10 mouse cellular contexts compared by ENCODE assay signal in the genomic region with DNA sequence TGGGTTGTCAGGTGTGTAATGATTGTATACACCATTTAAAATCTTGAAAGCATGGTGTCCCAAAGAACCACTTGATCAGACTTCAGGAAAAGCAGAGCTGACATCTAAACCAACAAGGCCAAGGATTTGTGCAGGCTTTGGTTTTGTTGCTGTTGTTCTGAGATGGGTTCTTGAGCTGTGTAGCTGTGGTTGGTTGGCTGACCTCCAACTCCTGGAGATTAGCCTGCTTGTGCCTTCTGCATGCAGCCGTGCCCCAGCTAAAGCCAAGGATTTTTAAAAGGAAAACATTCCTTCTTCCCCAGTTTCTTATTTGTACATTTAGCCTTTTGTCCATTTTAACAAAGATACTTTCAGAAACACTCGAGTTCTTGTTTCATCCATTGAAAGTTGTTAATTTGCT. TPM values are rescaled to one million over a fixed set of nuclear protein-coding genes. Genes with fewer than 3 reads are reported as not detected.
DNase-seq lines count a peak whose midpoint lies in the region; TF ChIP-seq lines count a peak whose summit lies in the region.
"Had no signal": no experiment of that assay in that cellular context is flagged by ENCODE, and none has a peak within 500 bp of the region (broad histone marks: within the 10 kb centered on the region; RNA-seq: fewer than 3 reads in every experiment).

No protein-coding gene starts in this region.

- no peak for TF ChIP-seq CTCF in brain, embryonic 14.5 days (IDR thresholded peaks at IDR 0.05; ENCODE audit: borderline replicate concordance, extremely low read depth, insufficient read depth, insufficient read length)

- peaks cover 64% of the 10 kb centered on the region for H3K36me3 ChIP-seq in heart, embryonic 10.5 days

- H3K9me3 ChIP-seq in heart, embryonic 10.5 days: no peaks in the 10 kb centered on the region
- H3K9me3 ChIP-seq: neural tube, embryonic 12.5 days had no signal

- H3K27ac ChIP-seq in heart, embryonic 10.5 days: no peak overlapping the region
- H3K27ac ChIP-seq: neural tube, embryonic 12.5 days had no signal

- H3K4me3 ChIP-seq in heart, embryonic 10.5 days: no peak overlapping the region
- H3K4me3 ChIP-seq: neural tube, embryonic 12.5 days had no signal

- no peaks in the 10 kb centered on the region for H3K27me3 ChIP-seq in heart, embryonic 10.5 days (ENCODE audit: insufficient read depth, poor library complexity, severe bottlenecking)
- H3K27me3 ChIP-seq: neural tube, embryonic 12.5 days had no signal

- peak; percentile 19 for DNase-seq in heart, adult 8-10 months (ENCODE audit: low spot score)
- DNase-seq in heart, embryonic 10.5 days (ENCODE audit: low spot score): no peak
- peak; percentile 53 for DNase-seq in lung, postnatal 10 days
- DNase-seq in lung, postnatal 25 days (ENCODE audit: low spot score): no peak
- peak; percentile 78 for DNase-seq in brain, embryonic 14.5 days (ENCODE audit: low read depth)
- peak; percentile 67 to 84 for DNase-seq in cerebellum, postnatal 25 days
- no peak for DNase-seq in gastrocnemius, postnatal 10 days
- DNase-seq: kidney, postnatal 14 days had no signal

- WGBS in heart, embryonic 10.5 days: 80% methylated on average over 2 of the region's 2 CpGs

- TF ChIP-seq POLR2A in brain, embryonic 14.5 days (IDR thresholded peaks at IDR 0.05; ENCODE audit: borderline replicate concordance, extremely low read depth, insufficient read depth, insufficient read length, poor library complexity, severe bottlenecking): no peak

- H3K4me1 ChIP-seq in heart, embryonic 10.5 days: peaks cover 4% of the 10 kb centered on the region; the same call in 1 of the 2 replicates

RNA-seq across cellular contexts. Expression of a gene that starts 33.2 kb away (rescaled TPM):
- 10 to 100 TPM; 20.0 to 24.4 (median 23.4) TPM for total RNA-seq in heart, adult 8-10 months (2022)
- polyA plus RNA-seq in heart, embryonic 10.5 days (2016; fragmentation: Nextera tagmentation; extraction: Ambion mirVana): 56.0 and 66.9 TPM in 2 replicates
- polyA plus RNA-seq in brain, embryonic 14.5 days (2012; rRNA removed): 115 and 116 TPM in 2 replicates
- 10 to 100 TPM; 26.8 to 27.4 TPM for total RNA-seq in gastrocnemius, postnatal 10 days (2021)

RNA-seq across cellular contexts. Expression of a gene that starts 45.1 kb away (rescaled TPM):
- 10 to 100 TPM in 2 of 4 experiments, 1 to 10 TPM in 2; 6.9 to 11.2 (median 8.7) TPM for total RNA-seq in heart, adult 8-10 months (2022)
- polyA plus RNA-seq in heart, embryonic 10.5 days (2016; fragmentation: Nextera tagmentation; extraction: Ambion mirVana): 1.3 and 1.6 TPM in 2 replicates
- polyA plus RNA-seq in brain, embryonic 14.5 days (2012; rRNA removed): 0.64 and 1.7 TPM in 2 replicates
- total RNA-seq in gastrocnemius, postnatal 10 days (2021): 1 to 10 TPM; 6.3 to 9.0 TPM

RNA-seq across cellular contexts. Expression of a gene that starts 52.6 kb away (rescaled TPM):
- 10 to 100 TPM; 33.0 to 42.1 (median 39.3) TPM for total RNA-seq in heart, adult 8-10 months (2022)
- polyA plus RNA-seq in heart, embryonic 10.5 days (2016; fragmentation: Nextera tagmentation; extraction: Ambion mirVana): 6.0 and 6.5 TPM in 2 replicates
- 10.4 and 13.3 TPM in 2 replicates for polyA plus RNA-seq in brain, embryonic 14.5 days (2012; rRNA removed)
- total RNA-seq in gastrocnemius, postnatal 10 days (2021): 10 to 100 TPM in 1 of 2 experiments, 1 to 10 TPM in 1; 3.8 to 10.3 TPM
- total RNA-seq: megakaryocyte, adult 5-6 weeks had no signal

Comparison
In these comparisons a context has a peak if more than half of its experiments do, and no peak if none do; other contexts are left out.
1. DNase-seq: peak in heart, adult 8-10 months (single experiment), lung, postnatal 10 days (single experiment), brain, embryonic 14.5 days (single experiment) and cerebellum, postnatal 25 days (2 of 2); none in heart, embryonic 10.5 days (single experiment), lung, postnatal 25 days (single experiment) and gastrocnemius, postnatal 10 days (single experiment).